Mouse (Mus musculus) neutrophil, adult 83 days (primary cell): ENCODE results near the gene Nt5c3b. TPM values are rescaled to one million over a fixed set of nuclear protein-coding genes. Genes with fewer than 3 reads are reported as not detected.

Experiments
- total RNA-seq, 2 experiments: library from RNA; stranded (reverse); gene quantifications; one replicate each; pipeline ENCODE4 v1.2.4; 2023

Gene Nt5c3b
- total RNA-seq, result 1 to 10 TPM; 6.4 to 6.5 TPM

DNA sequence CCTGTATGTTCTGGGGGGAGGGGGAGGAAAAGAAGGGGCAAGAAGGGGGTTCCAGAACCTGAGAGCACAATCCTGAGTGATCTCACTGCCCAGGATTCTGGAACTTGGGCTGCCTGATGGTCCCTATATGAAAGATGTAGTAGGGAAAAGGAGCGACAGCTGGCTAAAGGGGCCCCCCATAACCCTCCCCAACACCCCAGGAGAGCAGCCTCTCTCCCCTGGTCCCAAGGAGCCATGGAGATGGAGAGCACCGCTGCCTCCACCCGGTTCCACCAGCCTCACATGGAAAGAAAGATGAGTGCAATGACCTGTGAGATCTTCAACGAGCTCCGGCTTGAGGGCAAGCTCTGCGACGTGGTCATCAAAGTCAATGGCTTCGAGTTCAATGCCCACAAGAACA, at the start of gene Nt5c3b, which contains the start of gene Klhl10:
Nt5c3b (minus strand) TSS at position 12 of the 400 bp plus-strand sequence.
Klhl10 (plus strand) TSS at position 121 of the 400 bp plus-strand sequence.

DNA sequence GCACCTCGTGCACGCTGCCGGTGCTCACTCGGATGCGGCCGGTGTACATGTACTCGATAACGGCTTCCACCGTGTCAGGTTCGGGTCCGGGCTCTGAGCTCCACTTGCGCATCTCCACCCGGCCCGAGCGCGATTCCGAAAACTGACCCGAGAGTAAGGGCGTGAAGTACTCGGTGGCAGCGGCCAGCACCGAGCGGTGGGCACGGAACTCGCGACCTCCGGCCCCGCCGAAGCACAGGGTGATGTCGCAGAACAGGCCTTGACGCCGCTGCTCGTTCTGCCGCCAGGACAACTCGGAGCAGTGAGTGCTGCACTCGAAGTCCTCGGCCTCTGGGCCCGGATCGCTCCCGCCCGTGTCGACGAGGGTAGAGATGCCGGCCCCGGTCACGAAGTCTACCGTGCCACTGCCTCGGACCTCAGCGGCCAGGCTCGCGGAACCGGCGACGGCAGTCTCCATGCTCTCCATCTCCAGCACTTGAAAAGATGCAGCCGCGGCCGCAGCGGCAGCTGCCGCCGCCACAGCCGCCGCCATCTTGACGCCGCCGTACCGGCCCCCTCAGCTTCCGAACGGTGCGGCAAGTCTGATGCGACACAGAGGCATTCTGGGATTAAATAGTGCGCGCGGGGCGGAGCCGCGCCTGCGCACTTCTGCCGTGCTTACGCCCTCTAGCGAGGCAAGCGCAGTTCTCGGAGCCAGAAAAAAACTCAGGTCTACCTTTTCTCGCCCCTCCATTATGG, 30.8 kb upstream of the Nt5c3b start, which contains the start of gene Klhl11:
Klhl11 (minus strand) TSS at position 545 of the 738 bp plus-strand sequence.

DNA sequence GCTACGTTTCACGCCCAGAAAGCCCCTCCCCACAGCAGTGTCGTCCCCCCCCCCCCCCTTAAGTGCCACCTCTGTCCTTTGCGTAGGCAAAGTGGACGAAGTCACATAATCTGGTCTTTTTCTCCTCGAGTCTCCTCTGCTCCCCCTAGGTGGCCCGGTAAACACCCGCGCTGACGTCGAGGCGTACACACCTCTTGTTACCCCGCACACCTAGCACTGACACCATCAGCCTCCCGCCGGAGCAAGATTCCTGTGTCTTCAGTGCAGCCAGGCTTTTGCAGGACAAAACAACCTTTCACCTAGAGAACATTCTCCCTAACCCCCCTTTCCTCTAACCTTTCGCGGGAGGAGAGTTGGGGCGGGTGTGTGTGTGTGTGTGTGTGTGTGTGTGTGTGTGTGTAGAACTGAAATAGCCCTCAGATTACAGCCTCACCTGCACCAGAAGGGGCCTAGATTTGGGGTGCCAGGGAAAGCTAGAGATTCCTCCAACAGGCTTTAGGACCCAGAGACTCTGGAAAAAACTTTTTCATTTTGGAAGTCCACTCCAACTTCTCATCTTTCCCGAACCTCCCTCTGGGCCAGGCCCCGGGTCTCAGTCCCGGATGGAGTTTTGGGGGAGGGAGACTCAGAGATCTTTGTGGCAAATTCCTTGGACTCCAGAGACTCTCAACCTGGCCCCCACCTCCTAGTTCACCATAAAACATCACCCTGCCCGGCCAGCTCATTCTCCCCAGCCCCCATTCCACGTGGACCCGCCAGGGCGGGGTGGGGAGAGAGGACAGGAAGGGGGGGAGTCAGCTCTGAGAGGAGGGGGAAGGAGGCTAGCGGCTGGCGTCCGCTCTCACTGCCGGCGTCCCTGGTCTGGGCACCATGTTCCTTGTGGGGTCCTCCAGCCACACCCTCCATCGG, 26.4 kb downstream of the Nt5c3b start, which contains the start of gene Fkbp10:
Fkbp10 (plus strand) TSS at position 784 of the 909 bp plus-strand sequence.

DNA sequence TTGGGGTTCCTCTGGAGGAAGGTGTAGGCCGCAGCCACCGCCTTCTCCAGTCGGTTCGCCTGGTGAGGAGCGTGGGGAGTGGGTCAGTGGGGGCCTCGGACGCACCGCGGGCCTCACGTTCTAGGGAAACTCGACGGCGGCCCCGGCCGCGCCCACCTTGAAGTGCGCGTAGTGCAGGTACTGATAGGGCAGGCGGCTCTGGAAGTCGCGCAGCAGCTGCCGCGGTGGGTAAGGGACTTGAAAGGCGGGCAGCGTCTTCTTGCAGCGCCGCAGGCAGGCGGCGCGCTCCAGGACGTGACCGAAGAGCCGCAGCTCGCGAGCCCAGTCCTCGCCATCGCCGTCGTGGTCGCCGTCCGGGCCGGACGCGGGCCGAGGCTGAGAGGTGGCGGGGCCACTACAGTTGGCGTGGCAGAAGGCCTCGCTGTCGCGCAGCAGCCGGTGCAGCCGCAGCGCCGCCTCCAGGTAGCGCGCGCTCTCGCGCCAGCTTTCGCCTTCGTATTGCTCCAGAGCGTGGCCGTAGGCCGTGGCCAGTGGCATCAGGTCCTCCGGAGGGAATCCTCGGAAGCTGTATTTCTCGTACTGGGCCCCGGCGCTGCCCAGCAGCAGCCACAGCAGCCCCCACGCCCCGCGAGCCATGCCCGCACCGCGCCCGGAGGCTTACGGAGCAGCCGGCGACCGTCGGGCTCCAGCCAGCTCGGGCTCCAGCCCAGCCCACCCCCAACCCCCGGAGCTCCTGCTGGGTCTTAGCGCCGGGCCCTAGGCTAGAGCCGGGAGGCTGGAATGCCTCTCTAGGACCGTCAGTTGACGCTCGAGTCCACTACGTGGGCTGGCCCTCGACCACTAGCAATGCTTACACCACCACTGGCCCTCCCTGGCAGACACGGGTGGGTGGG, 27.3 kb downstream of the Nt5c3b start, which contains the start of gene P3h4:
P3h4 (minus strand) TSS at position 816 of the 893 bp plus-strand sequence.

DNA sequence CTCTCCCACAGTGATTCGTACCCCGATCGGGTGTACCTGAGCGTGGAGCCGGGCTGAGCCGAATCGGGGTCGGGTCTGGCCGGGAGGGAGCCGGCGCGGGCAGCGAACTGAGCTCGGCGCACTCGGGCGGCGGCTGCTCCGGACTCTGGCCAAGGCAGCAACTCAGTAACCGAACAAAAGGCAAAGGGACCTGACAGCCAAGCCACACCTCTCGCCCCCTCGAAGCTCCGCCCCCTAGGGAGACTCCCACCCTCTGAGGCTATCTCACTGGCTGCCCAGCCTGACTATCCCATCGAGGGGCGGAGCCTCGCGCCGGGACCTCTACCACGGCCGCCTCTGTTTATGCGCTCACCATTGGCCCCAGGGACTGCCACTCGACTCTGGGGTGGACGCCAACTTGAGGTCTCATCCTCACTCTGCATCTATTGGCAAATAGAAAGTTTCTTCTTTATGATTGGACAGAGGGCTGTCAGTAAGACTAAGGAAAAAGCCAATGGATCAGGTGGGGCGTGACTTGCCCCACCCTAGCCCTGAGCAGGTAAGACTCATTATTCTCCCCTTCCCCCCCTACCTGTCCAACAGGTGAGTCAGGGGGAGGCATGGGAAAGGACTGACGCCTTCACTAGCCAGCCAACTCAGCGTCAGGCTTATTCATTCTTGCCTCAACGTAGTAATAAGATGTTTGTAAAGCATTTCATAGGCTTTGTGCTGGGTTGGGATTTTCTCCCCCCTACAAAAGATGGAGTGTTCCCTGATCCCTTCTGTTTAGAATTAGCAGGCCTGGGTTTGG, 43.8 kb downstream of the Nt5c3b start, which contains the start of gene Jup:
Jup (minus strand) TSS at position 164 of the 790 bp plus-strand sequence.

Other genes starting within 250 kb of the Nt5c3b start
- gene Krt9, start 248.6 kb downstream of the Nt5c3b start, total RNA-seq, result not detected
- gene Krt14, start 234.3 kb downstream of the Nt5c3b start, total RNA-seq, result not detected
- gene Krt16, start 192.9 kb downstream of the Nt5c3b start, total RNA-seq, result not detected
- not detected for gene Krt17, start 180.8 kb downstream of the Nt5c3b start, total RNA-seq
- not detected for gene Krt42, start 171.9 kb downstream of the Nt5c3b start, total RNA-seq
- gene Eif1, start 121.9 kb downstream of the Nt5c3b start, total RNA-seq, result 1,000 to 10,000 TPM; 1,687 to 1,738 TPM
- gene Gast, start 107.4 kb downstream of the Nt5c3b start, total RNA-seq, result not detected
- under 1 TPM; 0.59 to 0.73 TPM for gene Hap1, start 85.7 kb downstream of the Nt5c3b start, total RNA-seq
- 10 to 100 TPM; 16.1 to 24.1 TPM for gene Jup, start 44.0 kb downstream of the Nt5c3b start, total RNA-seq
- under 1 TPM in 1 of 2 experiments, not detected in 1; 0.31 TPM for gene P3h4, start 27.0 kb downstream of the Nt5c3b start, total RNA-seq
- gene Fkbp10, start 26.1 kb downstream of the Nt5c3b start, total RNA-seq, result 1 to 10 TPM; 1.0 to 1.6 TPM
- gene Klhl10, start 109 bp upstream of the Nt5c3b start, total RNA-seq, result not detected
- 10 to 100 TPM; 10.6 to 12.7 TPM for gene Klhl11, start 30.9 kb upstream of the Nt5c3b start, total RNA-seq
- gene Acly, start 86.2 kb upstream of the Nt5c3b start, total RNA-seq, result 100 to 1,000 TPM; 119 to 124 TPM
- not detected for gene Ttc25, start 103.8 kb upstream of the Nt5c3b start, total RNA-seq
- gene Cnp, start 133.1 kb upstream of the Nt5c3b start, total RNA-seq, result 10 to 100 TPM; 14.2 to 15.8 TPM
- 10 to 100 TPM; 43.2 to 47.8 TPM for gene Nkiras2, start 177.4 kb upstream of the Nt5c3b start, total RNA-seq
- gene Dnajc7, start 178.4 kb upstream of the Nt5c3b start, total RNA-seq, result 100 to 1,000 TPM; 121 to 134 TPM